Mouse (Mus musculus): ENCODE results near the gene Slit3. TPM values are rescaled to one million over a fixed set of nuclear protein-coding genes. Genes with fewer than 3 reads are reported as not detected.

Gene Slit3
- polyA plus RNA-seq, 1 experiment, result 6.4 TPM

DNA sequence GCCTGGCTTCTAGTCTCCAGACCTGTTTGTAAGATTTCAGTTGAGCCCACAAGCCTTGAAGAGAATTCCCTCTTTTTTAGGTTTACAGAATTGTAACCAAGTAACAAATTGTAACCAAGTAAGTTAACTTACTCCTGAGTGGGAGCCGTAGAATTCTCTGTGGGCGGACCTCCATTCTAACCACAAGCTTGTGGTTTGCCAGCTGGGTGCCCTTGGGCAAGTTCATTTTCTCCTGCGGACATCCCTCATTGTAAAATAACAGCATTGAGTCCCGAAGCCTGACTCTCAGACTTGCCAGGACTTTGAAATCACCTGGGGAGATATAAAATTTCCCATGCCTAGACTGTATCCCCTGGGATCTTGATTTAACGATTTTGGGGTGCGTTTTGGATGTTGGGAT lies 19.1 kb downstream of the Slit3 start:
- Histone ChIP-seq H3K4me1 (replicated peaks; ENCODE audit: control insufficient read depth, insufficient read depth, low read length) (peaks cover 2% of the 10 kb centered on the region), H3K36me3 (ENCODE audit: control insufficient read depth, insufficient read depth, low read length) (no peaks in the 10 kb centered on the region), H3K27ac (ENCODE audit: control insufficient read depth, insufficient read depth, low read length) (no peak overlapping the region), H3K4me3 (ENCODE audit: control insufficient read depth, insufficient read depth, low read length) (no peak overlapping the region), H3K27me3 (ENCODE audit: control insufficient read depth, insufficient read depth, low read length) (no peaks in the 10 kb centered on the region)
- DNase-seq, result no peak
- TF ChIP-seq POLR2A (IDR thresholded peaks at IDR 0.05; ENCODE audit: control insufficient read depth, extremely low read depth, insufficient read depth, low read length, poor library complexity) (no peak), CTCF (IDR thresholded peaks at IDR 0.05; ENCODE audit: borderline replicate concordance, control insufficient read depth, extremely low read depth, insufficient read depth, low read length, poor library complexity) (no peak)
- WGBS, result 32% methylated on average over 6 of the region's 6 CpGs

DNA sequence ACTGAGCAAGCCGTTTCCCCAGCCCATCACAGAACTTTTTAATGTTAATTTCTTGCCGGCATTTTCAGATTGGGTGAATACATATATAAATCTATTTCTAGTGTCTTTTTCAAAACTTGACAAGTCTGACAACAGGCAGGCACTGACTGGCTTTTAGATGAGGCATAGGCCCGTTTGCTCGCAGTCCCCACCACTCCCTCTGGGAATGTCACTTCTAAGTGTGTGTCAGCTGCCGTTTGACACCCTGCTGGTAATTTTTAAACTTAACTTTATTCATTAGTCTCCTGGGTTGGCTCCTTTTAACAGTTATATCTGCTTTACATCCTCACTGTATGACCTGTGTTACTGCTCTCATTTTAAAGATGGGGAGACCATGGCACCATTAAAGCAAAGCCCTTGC lies 21.2 kb downstream of the Slit3 start:
- 92% methylated on average over 5 of the region's 5 CpGs for WGBS
- DNase-seq, result no peak
- Histone ChIP-seq H3K36me3 (ENCODE audit: control insufficient read depth, insufficient read depth, low read length) (no peaks in the 10 kb centered on the region), H3K27ac (ENCODE audit: control insufficient read depth, insufficient read depth, low read length) (no peak overlapping the region), H3K27me3 (ENCODE audit: control insufficient read depth, insufficient read depth, low read length) (no peaks in the 10 kb centered on the region), H3K4me1 (replicated peaks; ENCODE audit: control insufficient read depth, insufficient read depth, low read length) (peaks cover 2% of the 10 kb centered on the region), H3K4me3 (ENCODE audit: control insufficient read depth, insufficient read depth, low read length) (no peak overlapping the region)
- TF ChIP-seq CTCF (IDR thresholded peaks at IDR 0.05; ENCODE audit: borderline replicate concordance, control insufficient read depth, extremely low read depth, insufficient read depth, low read length, poor library complexity) (no peak), POLR2A (IDR thresholded peaks at IDR 0.05; ENCODE audit: control insufficient read depth, extremely low read depth, insufficient read depth, low read length, poor library complexity) (no peak)

DNA sequence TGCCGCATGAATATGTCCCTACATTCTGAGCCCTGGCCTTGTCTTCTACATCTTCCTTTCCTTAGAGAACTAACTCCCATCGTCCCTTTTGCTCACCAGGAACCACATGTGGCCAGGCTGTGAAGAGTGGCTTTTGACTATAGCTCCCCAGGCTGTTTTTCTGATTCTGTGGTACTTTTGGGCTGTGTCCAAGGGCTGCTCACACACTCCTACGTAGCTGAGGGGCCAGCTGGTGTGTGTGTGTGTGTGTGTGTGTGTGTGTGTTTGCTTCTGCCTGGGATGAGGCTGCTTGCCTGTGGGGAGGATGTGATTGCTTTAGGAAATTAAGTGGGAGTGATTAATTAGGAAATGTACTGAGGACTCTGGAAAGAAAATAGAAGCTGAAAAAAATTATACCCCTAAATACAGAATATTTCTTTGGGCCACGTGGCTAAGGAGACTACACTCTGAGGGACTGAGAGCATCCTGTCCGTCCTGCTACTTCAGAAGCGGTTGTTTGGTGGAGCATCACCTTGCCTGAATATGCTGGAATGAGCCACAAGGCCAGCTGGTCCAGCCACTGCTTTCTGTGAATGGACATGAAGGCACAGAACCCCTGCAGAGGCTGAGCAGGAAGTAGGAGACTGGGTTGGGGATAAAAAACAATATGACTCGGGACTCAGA lies 21.8 kb downstream of the Slit3 start:
- Histone ChIP-seq H3K4me1 (replicated peaks; ENCODE audit: control insufficient read depth, insufficient read depth, low read length) (peaks cover 2% of the 10 kb centered on the region), H3K27ac (ENCODE audit: control insufficient read depth, insufficient read depth, low read length) (no peak overlapping the region), H3K27me3 (ENCODE audit: control insufficient read depth, insufficient read depth, low read length) (no peaks in the 10 kb centered on the region), H3K36me3 (ENCODE audit: control insufficient read depth, insufficient read depth, low read length) (no peaks in the 10 kb centered on the region), H3K4me3 (ENCODE audit: control insufficient read depth, insufficient read depth, low read length) (no peak overlapping the region)
- WGBS, result 72% methylated on average over 7 of the region's 7 CpGs
- DNase-seq, result no peak
- TF ChIP-seq CTCF (IDR thresholded peaks at IDR 0.05; ENCODE audit: borderline replicate concordance, control insufficient read depth, extremely low read depth, insufficient read depth, low read length, poor library complexity), result no peak
- no peak for TF ChIP-seq POLR2A (IDR thresholded peaks at IDR 0.05; ENCODE audit: control insufficient read depth, extremely low read depth, insufficient read depth, low read length, poor library complexity)

DNA sequence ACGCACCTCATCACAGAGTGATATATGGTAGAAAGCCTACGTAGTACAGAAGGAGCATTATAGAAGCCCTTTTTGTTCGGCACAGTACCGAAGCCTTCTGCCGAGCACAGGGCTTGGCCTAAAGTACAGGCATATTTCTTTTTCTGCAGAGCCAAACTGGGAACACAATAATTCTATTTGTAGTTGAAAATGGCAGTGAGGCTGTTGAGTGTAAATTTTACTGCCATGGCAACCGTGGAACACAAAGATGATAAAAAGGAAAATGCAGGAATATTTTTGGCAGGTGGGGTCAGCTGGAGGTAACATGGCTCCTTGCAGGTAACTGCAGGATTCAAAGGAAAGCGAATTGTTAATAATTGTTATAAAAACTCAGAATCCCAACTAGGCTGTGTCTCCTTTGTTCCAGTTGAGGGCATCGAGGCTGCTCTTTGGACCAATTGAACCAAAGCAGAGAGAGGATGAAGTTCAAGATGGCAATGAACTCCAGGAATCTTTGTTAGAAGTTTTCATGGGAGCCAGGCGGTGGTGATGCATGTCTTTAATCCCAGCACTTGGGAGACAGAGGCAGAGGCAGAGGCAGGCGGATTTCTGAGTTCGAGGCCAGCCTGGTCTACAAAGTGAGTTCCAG lies 26.9 kb downstream of the Slit3 start:
- H3K36me3 ChIP-seq (ENCODE audit: control insufficient read depth, insufficient read depth, low read length), result no peaks in the 10 kb centered on the region
- H3K27ac ChIP-seq (ENCODE audit: control insufficient read depth, insufficient read depth, low read length), result no peak overlapping the region
- no peak for TF ChIP-seq CTCF (IDR thresholded peaks at IDR 0.05; ENCODE audit: borderline replicate concordance, control insufficient read depth, extremely low read depth, insufficient read depth, low read length, poor library complexity)
- no peak for TF ChIP-seq POLR2A (IDR thresholded peaks at IDR 0.05; ENCODE audit: control insufficient read depth, extremely low read depth, insufficient read depth, low read length, poor library complexity)
- DNase-seq, result no peak
- no peak overlapping the region for H3K4me3 ChIP-seq (ENCODE audit: control insufficient read depth, insufficient read depth, low read length)
- 91% methylated on average over 11 of the region's 11 CpGs for WGBS
- no peaks in the 10 kb centered on the region for H3K27me3 ChIP-seq (ENCODE audit: control insufficient read depth, insufficient read depth, low read length)
- H3K4me1 ChIP-seq (replicated peaks; ENCODE audit: control insufficient read depth, insufficient read depth, low read length), result no peaks in the 10 kb centered on the region

DNA sequence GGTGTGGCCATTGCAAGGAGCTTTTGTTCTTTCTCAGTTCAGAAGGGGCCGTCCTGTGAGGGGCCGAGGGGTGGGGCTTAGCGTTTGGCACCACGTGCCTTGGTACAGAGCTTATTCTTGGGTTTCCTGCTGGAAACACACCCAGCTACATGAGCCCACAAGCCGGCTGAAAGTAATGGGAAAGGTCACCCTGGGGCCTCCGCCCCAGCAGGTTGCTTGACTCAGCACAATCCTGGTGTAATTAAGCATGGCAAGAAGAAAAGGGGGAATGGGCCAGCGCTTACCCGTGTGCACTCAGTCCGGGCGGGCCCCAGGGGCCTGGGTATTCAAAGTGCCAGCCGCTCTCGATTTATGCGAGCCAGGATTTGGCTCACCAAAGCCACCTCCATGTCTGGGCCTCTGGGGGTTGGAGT lies 30.5 kb downstream of the Slit3 start:
- no peaks in the 10 kb centered on the region for H3K27me3 ChIP-seq (ENCODE audit: control insufficient read depth, insufficient read depth, low read length)
- WGBS, result 75% methylated on average over 13 of the region's 13 CpGs
- H3K4me1 ChIP-seq (replicated peaks; ENCODE audit: control insufficient read depth, insufficient read depth, low read length), result no peaks in the 10 kb centered on the region
- no peaks in the 10 kb centered on the region for H3K36me3 ChIP-seq (ENCODE audit: control insufficient read depth, insufficient read depth, low read length)
- DNase-seq, result no peak
- no peak for TF ChIP-seq CTCF (IDR thresholded peaks at IDR 0.05; ENCODE audit: borderline replicate concordance, control insufficient read depth, extremely low read depth, insufficient read depth, low read length, poor library complexity)
- TF ChIP-seq POLR2A (IDR thresholded peaks at IDR 0.05; ENCODE audit: control insufficient read depth, extremely low read depth, insufficient read depth, low read length, poor library complexity), result no peak
- no peak overlapping the region for H3K4me3 ChIP-seq (ENCODE audit: control insufficient read depth, insufficient read depth, low read length)
- no peak overlapping the region for H3K27ac ChIP-seq (ENCODE audit: control insufficient read depth, insufficient read depth, low read length)

DNA sequence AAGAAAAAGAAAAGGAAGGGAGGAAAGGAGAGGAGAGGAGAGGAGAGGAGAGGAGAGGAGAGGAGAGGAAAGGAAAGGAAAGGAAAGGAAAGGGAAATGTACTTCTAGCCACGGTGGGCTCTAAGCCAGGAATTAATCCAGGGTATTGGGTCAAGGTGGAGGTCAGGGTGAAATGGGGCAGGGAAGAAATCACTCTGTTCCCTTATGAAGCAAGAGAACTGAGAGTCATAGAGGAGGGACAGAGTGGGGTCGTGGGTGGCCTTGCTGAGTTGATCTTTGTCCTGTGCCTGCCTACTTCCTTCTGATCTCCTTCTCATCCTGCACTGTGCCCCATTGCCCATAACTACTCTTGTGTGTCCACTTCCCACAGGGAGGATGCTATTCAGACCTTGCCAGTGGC lies 31.9 kb downstream of the Slit3 start:
- Histone ChIP-seq H3K27ac (ENCODE audit: control insufficient read depth, insufficient read depth, low read length) (no peak overlapping the region), H3K36me3 (ENCODE audit: control insufficient read depth, insufficient read depth, low read length) (no peaks in the 10 kb centered on the region), H3K27me3 (ENCODE audit: control insufficient read depth, insufficient read depth, low read length) (no peaks in the 10 kb centered on the region), H3K4me3 (ENCODE audit: control insufficient read depth, insufficient read depth, low read length) (no peak overlapping the region), H3K4me1 (replicated peaks; ENCODE audit: control insufficient read depth, insufficient read depth, low read length) (no peaks in the 10 kb centered on the region)
- 70% methylated on average over 2 of the region's 2 CpGs for WGBS
- DNase-seq, result no peak
- no peak for TF ChIP-seq POLR2A (IDR thresholded peaks at IDR 0.05; ENCODE audit: control insufficient read depth, extremely low read depth, insufficient read depth, low read length, poor library complexity)
- no peak for TF ChIP-seq CTCF (IDR thresholded peaks at IDR 0.05; ENCODE audit: borderline replicate concordance, control insufficient read depth, extremely low read depth, insufficient read depth, low read length, poor library complexity)

All from thymus, adult 2 months (tissue).